ENCODE assay signal across 14 mouse cellular contexts in genomic region chr17:15808015-15808414, GRCm38 (mm10). TPM values are rescaled to one million over a fixed set of nuclear protein-coding genes. Genes with fewer than 3 reads are reported as not detected.
A peak's percentile ranks its signal among the peaks of the same experiment; 100 is the strongest.
DNase-seq lines count a peak whose midpoint lies in the region; ATAC-seq and TF ChIP-seq lines count a peak whose summit lies in the region.
"Had no signal": no experiment of that assay in that cellular context is flagged by ENCODE, and none has a peak within 500 bp of the region (broad histone marks: within the 10 kb centered on the region; RNA-seq: fewer than 3 reads in every experiment).

No protein-coding gene starts in this region.

- H3K27ac ChIP-seq in forebrain, embryonic 11.5 days (ENCODE audit: low read depth, low read length), result no peak overlapping the region
- H3K27ac ChIP-seq in forebrain, postnatal 0 days (ENCODE audit: low read depth, low read length), result no peak overlapping the region
- H3K27ac ChIP-seq in liver, embryonic 11.5 days (ENCODE audit: low read depth, low read length), result no peak overlapping the region
- H3K27ac ChIP-seq in liver, embryonic 12.5 days, result no peak overlapping the region
- peak overlapping the region; percentile 76; the same call in 1 of the 2 replicates for H3K27ac ChIP-seq in embryonic facial prominence, embryonic 10.5 days (replicated peaks)
- H3K27ac ChIP-seq in limb, embryonic 12.5 days, result peak overlapping the region; percentile 81
- H3K27ac ChIP-seq in hindbrain, embryonic 16.5 days (ENCODE audit: low read depth, low read length), result no peak overlapping the region
- H3K27ac ChIP-seq: heart, embryonic 10.5 days had no signal

- 57% methylated on average over 4 of the region's 4 CpGs for WGBS in forebrain, embryonic 11.5 days
- 42% methylated on average over 4 of the region's 4 CpGs for WGBS in forebrain, postnatal 0 days
- WGBS in liver, embryonic 11.5 days, result 46% methylated on average over 4 of the region's 4 CpGs
- WGBS in liver, embryonic 12.5 days (ENCODE audit: insufficient replicate concordance), result 39% methylated on average over 4 of the region's 4 CpGs
- 60% methylated on average over 4 of the region's 4 CpGs for WGBS in embryonic facial prominence, embryonic 10.5 days
- 56% methylated on average over 4 of the region's 4 CpGs for WGBS in limb, embryonic 12.5 days
- 45% methylated on average over 4 of the region's 4 CpGs for WGBS in hindbrain, embryonic 16.5 days

- peaks cover 5% of the 10 kb centered on the region; the same call in 1 of the 2 replicates for H3K4me1 ChIP-seq in forebrain, embryonic 11.5 days (replicated peaks; ENCODE audit: control insufficient read depth, insufficient read depth, low read length)
- no peaks in the 10 kb centered on the region; the same call in 1 of the 2 replicates for H3K4me1 ChIP-seq in forebrain, postnatal 0 days (ENCODE audit: insufficient read depth)
- 0 out of 2 replicates have a peak, but pooled peaks cover 2% of the 10 kb centered on the region for H3K4me1 ChIP-seq in liver, embryonic 11.5 days (replicated peaks; ENCODE audit: control insufficient read depth, insufficient read depth, low read length)
- H3K4me1 ChIP-seq in liver, embryonic 12.5 days, result no peaks in the 10 kb centered on the region
- H3K4me1 ChIP-seq in embryonic facial prominence, embryonic 10.5 days, result peaks cover 52% of the 10 kb centered on the region
- peaks cover 59% of the 10 kb centered on the region for H3K4me1 ChIP-seq in limb, embryonic 12.5 days (replicated peaks)
- H3K4me1 ChIP-seq in hindbrain, embryonic 16.5 days (ENCODE audit: control insufficient read depth, insufficient read depth, low read depth, low read length), result peaks cover 41% of the 10 kb centered on the region

- no peaks in the 10 kb centered on the region for H3K27me3 ChIP-seq in forebrain, embryonic 11.5 days (ENCODE audit: control insufficient read depth, insufficient read depth, low read length)
- H3K27me3 ChIP-seq in forebrain, postnatal 0 days (ENCODE audit: insufficient read depth, low read length), result no peaks in the 10 kb centered on the region
- H3K27me3 ChIP-seq in liver, embryonic 11.5 days (replicated peaks; ENCODE audit: control insufficient read depth, insufficient read depth, low read length), result no peaks in the 10 kb centered on the region
- H3K27me3 ChIP-seq in liver, embryonic 12.5 days (replicated peaks), result no peaks in the 10 kb centered on the region
- H3K27me3 ChIP-seq in embryonic facial prominence, embryonic 10.5 days (replicated peaks; ENCODE audit: low read depth, poor library complexity, severe bottlenecking), result no peaks in the 10 kb centered on the region
- H3K27me3 ChIP-seq in limb, embryonic 12.5 days, result no peaks in the 10 kb centered on the region
- no peaks in the 10 kb centered on the region for H3K27me3 ChIP-seq in hindbrain, embryonic 16.5 days (replicated peaks; ENCODE audit: control insufficient read depth, insufficient read depth, low read length)

- DNase-seq in forebrain, embryonic 11.5 days (ENCODE audit: low spot score), result peak; percentile 37
- no peak for DNase-seq in forebrain, postnatal 0 days
- no peak for DNase-seq in liver, embryonic 11.5 days (ENCODE audit: low spot score)
- DNase-seq in embryonic facial prominence, embryonic 10.5 days (ENCODE audit: low spot score), result no peak
- DNase-seq in left cerebral cortex, adult 8-10 months (ENCODE audit: low spot score in 2 of 2), result no peak
- DNase-seq: adrenal gland, postnatal 36 days; cerebellum, postnatal 25 days; lung, adult 18-20 months; right cerebral cortex, postnatal 4 days; thymus, adult 2 months had no signal

- no peak overlapping the region for H3K9ac ChIP-seq in forebrain, embryonic 11.5 days (ENCODE audit: low read length)
- no peak overlapping the region for H3K9ac ChIP-seq in forebrain, postnatal 0 days
- H3K9ac ChIP-seq in liver, embryonic 11.5 days (ENCODE audit: low read depth, low read length), result no peak overlapping the region
- H3K9ac ChIP-seq in liver, embryonic 12.5 days, result no peak overlapping the region
- no peak overlapping the region for H3K9ac ChIP-seq in limb, embryonic 12.5 days (replicated peaks)
- no peak overlapping the region for H3K9ac ChIP-seq in hindbrain, embryonic 16.5 days (ENCODE audit: low read depth, low read length)

- no peak overlapping the region for H3K4me2 ChIP-seq in forebrain, embryonic 11.5 days (ENCODE audit: low read depth, low read length, severe bottlenecking)
- H3K4me2 ChIP-seq in forebrain, postnatal 0 days (ENCODE audit: low read depth), result no peak overlapping the region
- no peak overlapping the region for H3K4me2 ChIP-seq in liver, embryonic 11.5 days
- no peak overlapping the region for H3K4me2 ChIP-seq in liver, embryonic 12.5 days
- peak overlapping the region; percentile 39 for H3K4me2 ChIP-seq in limb, embryonic 12.5 days
- H3K4me2 ChIP-seq in hindbrain, embryonic 16.5 days (ENCODE audit: low read length), result no peak overlapping the region

- H3K9me3 ChIP-seq in forebrain, embryonic 11.5 days (ENCODE audit: control insufficient read depth, low read length), result no peaks in the 10 kb centered on the region
- H3K9me3 ChIP-seq in forebrain, postnatal 0 days (ENCODE audit: low read length), result no peaks in the 10 kb centered on the region
- H3K9me3 ChIP-seq in liver, embryonic 11.5 days (ENCODE audit: control insufficient read depth, low read length), result no peaks in the 10 kb centered on the region
- no peaks in the 10 kb centered on the region for H3K9me3 ChIP-seq in liver, embryonic 12.5 days (replicated peaks)
- no peaks in the 10 kb centered on the region for H3K9me3 ChIP-seq in embryonic facial prominence, embryonic 10.5 days
- no peaks in the 10 kb centered on the region for H3K9me3 ChIP-seq in limb, embryonic 12.5 days
- no peaks in the 10 kb centered on the region for H3K9me3 ChIP-seq in hindbrain, embryonic 16.5 days (ENCODE audit: control insufficient read depth, low read length)
- H3K9me3 ChIP-seq: heart, embryonic 10.5 days had no signal

- no peak overlapping the region for H3K4me3 ChIP-seq in forebrain, embryonic 11.5 days (ENCODE audit: low read depth, low read length)
- no peak overlapping the region for H3K4me3 ChIP-seq in forebrain, postnatal 0 days (ENCODE audit: low read depth, low read length)
- H3K4me3 ChIP-seq in liver, embryonic 11.5 days (ENCODE audit: low read depth, low read length), result no peak overlapping the region
- no peak overlapping the region for H3K4me3 ChIP-seq in liver, embryonic 12.5 days
- no peak overlapping the region for H3K4me3 ChIP-seq in embryonic facial prominence, embryonic 10.5 days
- no peak overlapping the region for H3K4me3 ChIP-seq in limb, embryonic 12.5 days (replicated peaks)
- H3K4me3 ChIP-seq in hindbrain, embryonic 16.5 days (ENCODE audit: low read length), result no peak overlapping the region
- H3K4me3 ChIP-seq: heart, embryonic 10.5 days had no signal

- H3K36me3 ChIP-seq in forebrain, embryonic 11.5 days (ENCODE audit: control insufficient read depth, insufficient read depth, low read length), result peaks cover 5% of the 10 kb centered on the region; the same call in 1 of the 2 replicates
- peaks cover 19% of the 10 kb centered on the region for H3K36me3 ChIP-seq in forebrain, postnatal 0 days (ENCODE audit: insufficient read depth)
- H3K36me3 ChIP-seq in liver, embryonic 11.5 days (ENCODE audit: control insufficient read depth, insufficient read depth, low read length), result no peaks in the 10 kb centered on the region
- 0 out of 2 replicates have a peak, but pooled peaks cover 4% of the 10 kb centered on the region for H3K36me3 ChIP-seq in liver, embryonic 12.5 days
- H3K36me3 ChIP-seq in embryonic facial prominence, embryonic 10.5 days (replicated peaks), result peaks cover 43% of the 10 kb centered on the region
- peaks cover 23% of the 10 kb centered on the region for H3K36me3 ChIP-seq in limb, embryonic 12.5 days
- peaks cover 5% of the 10 kb centered on the region for H3K36me3 ChIP-seq in hindbrain, embryonic 16.5 days (ENCODE audit: control insufficient read depth, insufficient read depth, low read length)

- no peak for ATAC-seq in forebrain, embryonic 11.5 days (replicated peaks; ENCODE audit: low FRiP score)
- ATAC-seq in forebrain, postnatal 0 days, result no peak
- ATAC-seq in liver, embryonic 11.5 days (replicated peaks; ENCODE audit: low FRiP score), result 0 out of 2 replicates have a peak, but pooled peaks have one; percentile 16
- no peak for ATAC-seq in liver, embryonic 12.5 days
- no peak for ATAC-seq in limb, embryonic 12.5 days (ENCODE audit: insufficient number of reproducible peaks, insufficient read depth, low FRiP score, low TSS enrichment, low read depth)
- ATAC-seq in hindbrain, embryonic 16.5 days, result no peak

- TF ChIP-seq CTCF in forebrain, postnatal 0 days (IDR thresholded peaks at IDR 0.05; ENCODE audit: low read depth), result no peak

RNA-seq across cellular contexts. Expression of gene Rgmb, which starts 22.8 kb away (rescaled TPM):
- 47.6 and 56.5 TPM in 2 replicates for polyA plus RNA-seq in forebrain, embryonic 11.5 days (2014; fragmentation: Nextera tagmentation; extraction: Ambion mirVana)
- total RNA-seq in forebrain, postnatal 0 days (2014; rRNA removed), result 64.7 and 81.4 TPM in 2 replicates
- 40.6 and 48.1 TPM in 2 replicates for polyA plus RNA-seq in forebrain, postnatal 0 days (2015; fragmentation: Nextera tagmentation; extraction: Ambion mirVana)
- polyA plus RNA-seq in liver, embryonic 11.5 days (2014; fragmentation: Nextera tagmentation; extraction: Ambion mirVana), result 3.6 and 5.1 TPM in 2 replicates
- 2.7 and 3.1 TPM in 2 replicates for polyA plus RNA-seq in liver, embryonic 12.5 days (2016; fragmentation: Nextera tagmentation; extraction: Ambion mirVana)
- 17.3 and 18.1 TPM in 2 replicates for polyA plus RNA-seq in embryonic facial prominence, embryonic 10.5 days (2016; fragmentation: Nextera tagmentation; extraction: Ambion mirVana)
- polyA plus RNA-seq in limb, embryonic 12.5 days (2016; fragmentation: Nextera tagmentation; extraction: Ambion mirVana), result 19.0 and 26.5 TPM in 2 replicates
- 10 to 100 TPM; 52.7 to 71.1 (median 66.7) TPM for total RNA-seq in left cerebral cortex, adult 8-10 months (2022)
- polyA plus RNA-seq in hindbrain, embryonic 16.5 days (2015; fragmentation: Nextera tagmentation; extraction: Ambion mirVana), result 50.8 and 58.5 TPM in 2 replicates

Comparison
In these comparisons a context has a peak if more than half of its experiments do, and no peak if none do; other contexts are left out.
1. H3K27ac ChIP-seq: peak in embryonic facial prominence, embryonic 10.5 days (single experiment) and limb, embryonic 12.5 days (single experiment); none in forebrain, embryonic 11.5 days (single experiment), forebrain, postnatal 0 days (single experiment), liver, embryonic 11.5 days (single experiment), liver, embryonic 12.5 days (single experiment) and hindbrain, embryonic 16.5 days (single experiment).